Mouse (Mus musculus) gastrocnemius, postnatal 25 days (tissue): ENCODE measurements around the gene Elob. TPM values are rescaled to one million over a fixed set of nuclear protein-coding genes. Genes with fewer than 3 reads are reported as not detected.

Experiments
- DNase-seq: peaks from one replicate; pipeline ENCODE4 v3.0.0; 2022
- total RNA-seq, 2 experiments: library from RNA; stranded (reverse); gene quantifications; 1 replicate in 1 of 2; 2 replicates in 1 of 2; pipeline ENCODE4 v1.2.3; 2021

Elob gene
- total RNA-seq, 2 experiments from 2014 or later: 237 to 267 TPM

DNA sequence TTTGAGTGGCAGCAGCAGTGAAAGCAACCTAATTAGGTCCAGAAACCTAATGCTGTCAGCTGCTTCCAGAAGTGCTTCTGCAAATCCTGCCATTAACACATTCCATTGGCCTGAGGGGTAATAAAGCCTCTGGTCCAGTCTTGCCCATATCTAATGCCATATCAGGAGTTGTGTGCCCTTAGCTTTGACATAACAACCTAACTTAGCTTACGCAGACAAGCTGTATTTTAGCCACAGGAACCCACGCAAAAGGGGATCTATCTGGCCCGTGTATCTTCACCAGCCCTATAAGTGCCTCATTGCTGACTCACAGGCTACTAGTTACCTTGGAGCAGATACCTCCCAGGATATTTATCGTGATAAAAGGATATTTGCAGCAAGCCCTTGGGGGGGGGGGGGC is 3.3 kb downstream of the Elob start:
- DNase-seq: no peak

GRCm38 (mm10) chr17:23823614-23824013 is 5.3 kb downstream of the Elob start:
- DNase-seq: no peak

- no peak for DNase-seq
These were observed 5.9 kb downstream of the Elob start for GRCm38 (mm10) chr17:23823018-23823417.

DNA sequence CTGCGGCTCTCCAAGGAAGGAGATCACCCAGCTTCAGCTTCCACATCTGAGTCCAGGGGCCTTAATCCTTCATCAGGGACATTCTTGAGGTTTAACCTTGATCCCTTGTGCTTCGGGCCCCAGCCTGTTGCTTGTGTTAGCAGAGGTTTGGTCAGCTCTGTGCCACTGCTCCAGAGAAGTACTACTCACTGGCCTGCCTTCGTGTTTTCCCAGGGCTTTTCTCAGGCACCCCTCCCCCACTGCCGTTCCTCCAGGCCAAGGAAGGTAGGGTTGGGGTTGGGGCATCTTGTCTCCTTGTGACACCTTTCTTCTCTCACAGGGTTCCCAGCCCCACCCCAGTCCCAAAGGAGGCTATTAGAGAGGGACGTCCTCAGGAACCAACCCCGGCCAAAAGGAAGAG is 6.8 kb downstream of the Elob start:
- DNase-seq: no peak

DNA sequence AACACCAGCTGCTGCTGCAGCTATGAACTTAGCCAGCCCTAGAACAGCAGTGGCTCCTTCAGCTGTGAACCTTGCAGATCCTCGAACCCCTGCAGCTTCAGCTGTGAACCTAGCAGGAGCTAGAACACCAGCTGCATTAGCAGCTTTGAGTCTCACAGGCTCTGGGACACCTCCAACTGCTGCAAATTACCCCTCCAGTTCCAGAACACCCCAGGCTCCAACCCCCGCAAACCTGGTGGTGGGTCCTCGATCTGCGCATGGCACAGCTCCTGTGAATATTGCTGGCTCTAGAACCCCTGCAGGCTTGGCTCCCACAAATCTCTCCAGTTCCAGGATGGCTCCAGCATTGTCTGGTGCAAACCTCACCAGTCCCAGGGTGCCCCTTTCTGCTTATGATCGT is 8.2 kb downstream of the Elob start:
- DNase-seq: no peak

DNA sequence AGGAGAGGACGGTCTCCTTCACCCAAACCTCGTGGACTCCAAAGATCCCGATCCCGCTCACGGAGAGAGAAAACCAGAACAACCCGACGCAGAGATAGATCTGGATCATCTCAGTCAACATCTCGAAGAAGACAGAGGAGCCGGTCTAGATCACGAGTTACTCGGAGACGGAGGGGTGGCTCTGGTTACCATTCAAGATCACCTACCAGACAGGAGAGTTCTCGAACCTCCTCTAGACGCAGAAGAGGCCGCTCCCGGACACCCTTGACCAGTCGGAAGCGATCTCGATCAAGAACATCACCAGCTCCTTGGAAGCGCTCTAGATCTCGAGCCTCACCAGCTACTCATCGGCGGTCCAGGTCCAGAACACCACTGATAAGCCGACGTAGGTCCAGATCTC is 9.7 kb downstream of the Elob start:
- no peak for DNase-seq

GRCm38 (mm10) chr17:23818579-23818978 is 10.4 kb downstream of the Elob start:
- DNase-seq: no peak

- no peak for DNase-seq
These were observed 13.3 kb downstream of the Elob start for GRCm38 (mm10) chr17:23815641-23816040.

DNA sequence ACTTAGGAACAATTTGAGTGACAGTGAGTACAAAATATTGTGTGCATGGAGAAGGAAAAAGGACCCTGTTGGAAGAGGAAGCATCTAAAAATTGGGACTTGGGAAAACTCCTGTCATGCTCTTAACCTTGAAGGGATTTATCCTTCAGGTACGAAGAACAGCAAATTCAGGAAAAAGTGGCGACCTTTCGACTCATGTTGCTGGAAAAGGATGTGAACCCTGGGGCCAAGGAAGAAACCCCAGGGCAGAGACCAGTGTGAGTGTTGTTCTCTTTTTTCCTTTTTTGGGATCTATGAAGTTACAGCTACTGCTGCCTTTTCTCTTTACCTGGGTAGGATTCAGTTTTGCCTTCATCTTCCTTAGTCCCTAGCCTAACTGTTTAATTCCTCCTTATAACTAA is 21.0 kb downstream of the Elob start:
- no peak for DNase-seq

DNA sequence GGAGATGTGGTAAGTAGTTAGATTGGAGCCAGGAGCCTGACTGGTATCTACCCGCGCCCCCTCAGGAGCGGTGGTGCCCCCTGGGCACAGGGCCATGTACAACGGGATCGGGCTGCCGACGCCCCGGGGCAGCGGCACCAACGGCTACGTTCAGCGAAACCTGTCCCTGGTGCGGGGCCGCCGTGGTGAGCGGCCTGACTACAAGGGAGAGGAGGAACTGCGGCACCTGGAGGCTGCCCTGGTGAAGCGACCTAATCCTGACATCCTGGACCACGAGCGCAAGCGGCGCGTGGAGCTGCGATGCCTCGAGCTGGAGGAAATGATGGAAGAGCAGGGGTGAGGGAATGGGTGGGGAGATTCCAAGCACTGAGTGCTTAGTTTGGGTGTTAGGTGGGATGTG is 22.1 kb downstream of the Elob start:
- no peak for DNase-seq

GRCm38 (mm10) chr17:23804426-23805085 is 24.4 kb downstream of the Elob start:
- DNase-seq: no peak

- peak; percentile 56 for DNase-seq
These were observed 25.4 kb downstream of the Elob start for GRCm38 (mm10) chr17:23803366-23804041.

GRCm38 (mm10) chr17:23802746-23803365 is 26.1 kb downstream of the Elob start:
- peak; percentile 99 for DNase-seq

DNA sequence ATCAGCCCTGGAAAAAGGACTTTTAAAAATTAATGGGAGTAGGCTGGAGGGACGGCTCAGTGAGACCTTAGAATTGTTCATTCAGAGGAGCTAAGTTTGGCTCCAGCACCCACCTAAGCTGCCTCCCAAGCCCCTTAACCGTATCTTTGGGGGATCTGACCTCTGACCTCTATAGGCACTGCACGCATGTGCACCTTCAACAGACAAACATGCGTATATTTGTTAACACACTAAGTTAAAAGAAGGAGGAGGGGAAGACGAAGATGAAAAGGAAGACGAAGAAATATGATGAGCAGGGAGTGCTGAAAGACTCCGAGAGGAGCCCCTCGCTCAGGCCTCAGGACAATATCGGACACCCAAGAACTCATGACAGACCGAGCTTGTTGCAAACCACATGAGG is 27.3 kb downstream of the Elob start:
- no peak for DNase-seq

DNA sequence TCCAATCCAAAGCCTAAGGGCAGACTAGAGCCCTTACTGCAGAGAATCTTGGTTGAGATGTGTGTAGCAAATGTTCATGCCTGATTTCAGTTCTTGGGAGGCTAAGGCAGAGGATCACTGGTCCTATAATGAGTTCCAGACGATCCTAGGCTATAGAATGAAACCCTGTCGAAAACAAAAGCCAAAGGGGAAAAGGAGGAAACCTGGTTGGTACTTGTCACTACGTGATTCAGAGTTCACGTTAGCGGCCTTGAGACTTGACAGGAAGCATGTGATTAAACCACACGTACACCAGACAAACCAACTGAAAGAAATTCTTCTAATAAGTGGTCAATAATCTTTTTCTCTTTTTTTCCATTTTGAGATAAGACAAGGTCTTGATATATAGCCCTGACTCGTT is 31.6 kb downstream of the Elob start:
- no peak for DNase-seq

DNA sequence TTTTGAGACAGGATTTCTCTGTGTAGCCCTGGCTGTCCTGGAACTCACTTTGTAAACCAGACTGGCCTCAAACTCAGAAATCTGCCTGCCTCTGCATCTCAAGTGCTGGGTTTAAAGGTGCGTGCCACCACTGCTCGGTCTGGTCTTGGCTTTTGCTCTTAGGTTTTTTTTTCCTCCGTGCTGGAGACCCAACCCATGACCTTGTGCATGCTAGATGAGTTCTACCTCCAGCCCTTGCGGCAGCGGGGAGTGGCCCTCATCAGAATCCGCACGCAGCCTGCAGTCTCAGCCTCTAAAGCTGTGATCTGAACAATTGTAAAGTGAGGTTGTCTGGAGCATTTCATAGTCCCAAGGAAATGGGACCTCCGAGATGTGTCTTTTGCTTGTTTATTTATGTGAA is 33.6 kb downstream of the Elob start:
- DNase-seq: no peak

DNA sequence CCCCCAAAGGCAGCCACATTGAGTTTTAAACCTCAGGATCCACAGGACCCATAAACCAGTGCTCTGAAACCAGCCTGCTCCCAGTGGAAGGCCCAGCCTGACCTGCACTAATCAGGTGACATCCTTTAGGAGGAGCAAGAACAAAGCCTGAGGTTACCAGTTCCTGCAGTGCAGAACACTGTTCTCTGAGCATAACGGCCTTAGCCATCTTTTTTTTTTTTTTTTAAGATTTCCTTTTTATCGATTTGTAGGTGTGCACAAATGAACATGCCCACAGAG is 37.9 kb downstream of the Elob start:
- no peak for DNase-seq

DNA sequence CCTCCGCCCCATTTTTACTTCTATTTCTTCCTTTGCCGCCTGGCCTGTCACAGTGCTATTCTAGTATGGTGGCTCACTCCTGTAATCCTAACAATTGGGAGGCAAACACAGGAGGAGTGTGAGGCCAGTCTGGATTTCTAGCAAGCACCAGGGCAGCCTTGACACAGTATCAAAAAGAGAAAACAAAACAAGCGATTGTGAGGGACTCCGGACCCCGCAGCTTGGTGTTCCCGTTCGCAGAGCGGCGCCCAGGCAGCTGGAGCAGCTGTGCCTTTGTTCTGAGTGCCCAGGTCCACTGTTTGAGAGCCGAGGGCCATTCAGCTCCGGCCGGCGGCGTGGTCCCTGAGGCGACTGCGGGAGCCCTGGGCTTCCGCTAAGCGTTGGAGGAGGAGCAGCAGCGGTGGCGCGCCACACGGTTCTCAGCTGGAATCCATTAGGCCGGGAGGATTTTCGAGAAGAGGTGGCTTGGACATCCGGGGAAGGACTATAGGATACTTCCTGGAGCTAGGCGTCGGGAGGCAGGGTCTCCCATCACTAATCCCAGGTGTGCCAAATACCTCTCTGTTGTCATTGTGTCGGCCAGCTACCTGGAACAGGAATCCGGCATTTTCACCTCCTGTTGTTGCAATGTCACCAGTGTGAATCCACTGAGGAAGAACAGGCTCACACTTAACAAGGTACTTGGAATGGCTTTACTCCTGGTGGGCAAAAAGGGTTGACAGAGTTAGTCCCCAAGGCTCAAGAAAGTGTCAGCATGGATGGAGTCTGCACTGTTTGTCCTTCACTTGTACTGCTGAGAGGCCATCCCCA is 38.5 kb downstream of the Elob start, which contains the start of gene Srrm2:
Srrm2 (plus strand) TSS at position 264 of the 810 bp plus-strand sequence.
- peak; percentile 34 for DNase-seq

GRCm38 (mm10) chr17:23789749-23790268 is 39.1 kb downstream of the Elob start:
- DNase-seq: no peak

DNA sequence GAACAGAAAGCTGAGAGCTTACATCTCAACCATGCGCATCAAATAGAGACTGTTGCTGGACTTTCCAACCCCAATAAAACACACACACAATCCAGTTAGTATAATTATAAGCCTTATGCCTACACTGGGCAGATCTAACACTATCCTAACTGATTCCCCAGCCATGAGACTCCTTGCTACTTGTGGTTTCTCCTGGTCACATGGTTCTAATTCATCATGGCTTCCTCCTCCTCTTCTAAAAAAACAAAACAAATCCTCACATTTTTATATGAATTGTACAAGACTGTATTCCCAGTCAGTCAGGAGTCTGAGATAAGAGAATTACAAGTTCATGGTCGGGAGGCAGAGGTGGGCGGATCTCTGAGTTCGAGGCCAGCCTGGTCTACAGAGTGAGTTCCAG is 40.0 kb downstream of the Elob start:
- DNase-seq: no peak

DNA sequence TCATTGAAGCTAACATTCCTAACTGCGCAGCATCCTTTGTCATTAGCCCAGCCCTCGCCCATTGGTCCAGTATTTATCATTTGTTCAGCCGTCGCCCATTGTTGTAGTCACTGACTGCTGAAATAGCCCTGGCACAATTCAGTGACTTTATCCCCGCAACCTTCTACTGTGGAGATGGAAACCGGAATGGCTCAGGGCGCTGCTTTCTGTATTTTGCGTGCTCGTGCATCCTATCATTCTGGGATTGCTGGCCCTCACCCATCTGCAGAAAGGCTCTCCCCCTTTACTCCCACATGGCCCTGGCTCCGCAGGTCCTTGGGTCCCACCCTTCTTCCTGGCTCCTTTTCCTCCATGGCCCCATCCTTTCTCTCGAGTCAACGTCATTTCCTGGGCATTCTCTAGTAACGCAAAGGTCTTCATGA is 42.4 kb downstream of the Elob start:
- no peak for DNase-seq

DNA sequence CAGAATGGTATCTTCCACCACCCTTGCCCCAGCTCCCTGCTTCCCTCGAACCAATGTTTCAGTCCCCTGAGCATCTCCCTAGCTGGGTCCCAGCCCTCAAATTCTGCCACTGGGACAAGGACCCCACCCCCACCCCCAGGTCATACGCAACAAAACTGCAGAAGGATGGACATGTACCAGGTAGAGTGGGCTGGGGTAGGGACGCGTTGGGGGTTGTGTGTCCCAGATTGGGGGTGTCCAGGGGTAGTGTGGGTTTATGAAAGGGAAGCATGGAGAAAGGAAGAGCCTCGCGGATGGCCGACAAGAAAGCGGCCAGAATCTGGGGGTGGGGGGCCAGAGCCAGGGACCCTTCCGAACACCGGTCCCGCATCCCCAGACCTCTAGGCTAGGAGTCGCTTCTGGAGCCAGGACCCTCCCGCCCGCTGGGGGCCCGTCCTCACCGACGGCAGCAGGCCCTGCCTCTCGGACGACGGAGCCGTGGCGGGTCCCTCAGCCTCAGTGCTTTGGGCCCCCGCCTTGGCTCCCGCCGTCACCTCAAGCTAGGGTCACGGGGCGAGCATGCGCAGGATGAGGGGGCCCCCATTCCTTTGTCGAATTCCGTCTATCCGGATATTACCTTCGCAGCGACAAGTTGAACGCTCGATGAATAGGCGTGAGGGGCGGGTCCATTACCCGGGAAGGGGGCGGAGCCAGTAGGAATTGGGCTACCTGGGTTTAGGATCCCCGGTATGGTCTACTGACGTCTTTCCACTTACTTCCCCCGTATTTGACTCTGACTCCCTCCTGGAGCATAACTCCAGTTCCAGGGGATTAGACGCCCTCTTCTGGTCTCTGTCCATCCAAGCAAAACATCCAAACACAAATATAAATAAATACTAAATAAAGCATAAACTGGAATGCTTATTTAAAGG is 43.1 kb downstream of the Elob start, which contains the start of gene Flywch2:
Flywch2 (minus strand) TSS at position 521 of the 911 bp plus-strand sequence.
- DNase-seq: peak; percentile 40
